Mouse (Mus musculus) CD4-positive, CD25-positive, alpha-beta regulatory T cell, adult 2 months (primary cell): ENCODE measurements around the gene Esrrb.

ENCODE experiments used
- DNase-seq: peaks from one replicate; pipeline ENCODE4 v3.0.0-alpha.2; 2012; ENCODE audit warnings: low read depth, low spot score

Esrrb gene

GRCm38 (mm10) chr12:86360696-86361631 is at the start of gene Esrrb:
Esrrb (plus strand) TSS chr12:86361117.
- DNase-seq: no peak

- no peak for DNase-seq
Observed at GRCm38 (mm10) chr12:86320629-86321028, 40.3 kb upstream of the Esrrb start.

- no peak for DNase-seq
Observed at GRCm38 (mm10) chr12:86324297-86324696, 36.6 kb upstream of the Esrrb start.

- no peak for DNase-seq
Observed at GRCm38 (mm10) chr12:86329813-86330212, 31.1 kb upstream of the Esrrb start.

- no peak for DNase-seq
Observed at GRCm38 (mm10) chr12:86330684-86331083, 30.2 kb upstream of the Esrrb start.

GRCm38 (mm10) chr12:86331248-86331647 is 29.7 kb upstream of the Esrrb start:
- DNase-seq: no peak

- peak; percentile 2 for DNase-seq
Observed at GRCm38 (mm10) chr12:86336209-86336608, 24.7 kb upstream of the Esrrb start.

GRCm38 (mm10) chr12:86336887-86337286 is 24.0 kb upstream of the Esrrb start:
- no peak for DNase-seq

GRCm38 (mm10) chr12:86349477-86349876 is 11.4 kb upstream of the Esrrb start:
- DNase-seq: no peak

- DNase-seq: no peak
Observed at GRCm38 (mm10) chr12:86359406-86359805, 1.5 kb upstream of the Esrrb start.

GRCm38 (mm10) chr12:86359873-86360272 is 1.0 kb upstream of the Esrrb start:
- DNase-seq: no peak

GRCm38 (mm10) chr12:86364285-86364684 is 3.4 kb downstream of the Esrrb start:
- DNase-seq: no peak

GRCm38 (mm10) chr12:86364756-86365155 is 3.8 kb downstream of the Esrrb start:
- DNase-seq: no peak

GRCm38 (mm10) chr12:86370611-86371383 is 9.9 kb downstream of the Esrrb start:
- no peak for DNase-seq

GRCm38 (mm10) chr12:86374286-86374685 is 13.4 kb downstream of the Esrrb start:
- DNase-seq: no peak

GRCm38 (mm10) chr12:86379672-86380213 is 18.8 kb downstream of the Esrrb start:
- no peak for DNase-seq

- no peak for DNase-seq
Observed at GRCm38 (mm10) chr12:86383803-86384202, 22.9 kb downstream of the Esrrb start.

GRCm38 (mm10) chr12:86387671-86388270 is 26.9 kb downstream of the Esrrb start:
- no peak for DNase-seq

- no peak for DNase-seq
Observed at GRCm38 (mm10) chr12:86394773-86395172, 33.9 kb downstream of the Esrrb start.

- DNase-seq: no peak
Observed at GRCm38 (mm10) chr12:86395326-86395725, 34.4 kb downstream of the Esrrb start.

GRCm38 (mm10) chr12:86398762-86399161 is 37.8 kb downstream of the Esrrb start:
- no peak for DNase-seq

- peak; percentile 76 for DNase-seq
Observed at GRCm38 (mm10) chr12:86402718-86403117, 41.8 kb downstream of the Esrrb start.
